Mouse (Mus musculus): ENCODE results near the gene Lcn2.

- TF ChIP-seq CTCF (IDR thresholded peaks at IDR 0.05; ENCODE audit: low read depth) (no peak), EP300 (IDR thresholded peaks at IDR 0.05; ENCODE audit: low read depth) (no peak)
Observed at GRCm38 (mm10) chr2:32389157-32389556, 1.1 kb upstream of the Lcn2 start.
